Mouse (Mus musculus) lung, postnatal 4 days (tissue): Measurements from ENCODE around the gene Fam83f.

Experiments
- DNase-seq, 2 experiments: peaks; one replicate each; pipeline ENCODE4 v3.0.0; 2021

Fam83f gene

DNA sequence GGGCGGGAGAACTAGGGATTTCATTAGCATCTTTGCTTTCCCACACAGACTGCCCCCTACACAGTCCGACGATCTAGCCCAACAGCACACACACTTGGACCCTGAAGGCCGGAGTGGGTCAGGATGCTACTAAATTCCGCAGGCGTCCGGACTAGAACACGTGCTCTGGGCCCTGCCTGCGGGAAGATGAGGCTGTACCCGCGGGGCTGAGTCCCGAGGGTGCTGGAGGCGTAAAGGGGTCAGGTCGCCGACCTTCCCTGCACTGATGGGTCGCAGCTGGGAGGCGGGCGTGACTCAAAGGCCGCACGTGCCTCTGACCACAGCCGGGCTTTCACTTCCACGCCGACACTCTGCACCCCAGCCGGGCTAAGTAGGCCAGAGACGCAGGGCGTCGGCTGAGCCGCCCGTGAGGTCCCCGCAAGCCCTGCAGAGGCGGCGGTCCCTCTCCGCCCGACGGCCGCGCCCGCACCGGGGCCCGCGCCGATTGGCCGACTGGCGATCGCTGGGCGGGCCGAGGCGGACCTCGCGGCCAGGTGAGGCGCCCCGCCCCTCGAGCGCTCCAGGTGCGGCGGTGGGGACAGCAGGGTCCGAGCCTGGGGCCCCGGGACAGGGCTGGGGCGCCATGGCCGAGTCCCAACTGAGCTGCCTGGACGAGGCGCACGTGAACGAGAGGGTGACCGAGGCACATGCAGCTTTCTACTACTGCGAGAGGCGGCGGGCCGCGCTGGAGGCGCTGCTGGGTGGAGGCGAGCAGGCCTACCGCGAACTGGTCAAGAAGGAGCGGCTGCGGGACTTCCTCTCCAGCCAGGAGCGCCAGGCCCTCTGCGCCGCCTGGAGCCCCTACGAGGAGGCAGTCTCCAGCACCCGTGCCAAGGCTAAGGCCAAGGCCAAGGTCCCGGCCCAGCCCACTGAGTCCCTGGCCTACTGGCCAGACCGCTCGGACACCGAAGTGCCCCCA is at the start of gene Fam83f:
Gene Fam83f, plus strand, starts transcription at position 553 of the 958 bp plus-strand sequence.
- peak; percentile 49 to 73 for DNase-seq

- no peak for DNase-seq
These were observed 48.3 kb upstream of the Fam83f start for GRCm38 (mm10) chr15:80623171-80623837.

GRCm38 (mm10) chr15:80626472-80626871 is 45.2 kb upstream of the Fam83f start:
- no peak for DNase-seq

DNA sequence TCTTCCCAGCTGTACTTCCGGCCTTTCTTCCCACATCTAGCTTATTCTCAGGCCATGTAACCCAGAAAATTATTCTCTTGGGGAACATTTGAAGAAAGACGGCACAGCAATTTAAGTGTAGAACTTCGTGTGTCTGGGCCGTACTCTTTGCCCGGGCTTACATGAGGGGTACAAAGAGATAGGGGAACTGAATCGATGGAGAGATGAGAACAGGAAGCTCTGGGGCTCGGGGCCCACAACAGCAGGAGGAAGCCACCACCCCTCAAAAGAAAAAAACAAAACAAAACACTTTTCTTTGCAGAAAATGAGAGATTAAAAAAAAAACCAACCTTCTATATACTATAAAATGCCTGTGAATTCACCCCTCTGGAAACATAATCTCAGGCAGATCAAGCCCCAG is 41.5 kb upstream of the Fam83f start:
- no peak for DNase-seq

DNA sequence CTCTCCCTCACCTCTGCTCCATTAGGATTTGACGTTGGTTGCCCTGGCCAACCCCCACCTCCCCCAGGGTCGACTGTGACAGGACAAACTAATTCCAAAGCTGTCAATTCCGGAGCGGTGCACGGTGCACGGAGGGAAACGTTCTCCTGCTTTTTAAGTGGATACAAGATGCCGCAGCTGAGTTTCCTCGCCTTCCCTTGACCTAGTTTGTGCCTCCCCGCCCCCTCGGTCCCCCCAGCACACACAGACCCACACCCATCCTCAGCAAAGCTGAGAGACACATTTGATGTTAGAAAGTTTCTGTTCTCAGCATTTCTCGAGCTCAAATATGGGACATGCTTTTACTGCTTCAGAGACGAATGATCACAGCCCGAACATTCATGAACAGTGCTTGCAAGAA is 40.9 kb upstream of the Fam83f start:
- no peak for DNase-seq

GRCm38 (mm10) chr15:80631311-80631710 is 40.3 kb upstream of the Fam83f start:
- no peak for DNase-seq

- DNase-seq = no peak
These were observed 39.3 kb upstream of the Fam83f start for GRCm38 (mm10) chr15:80632280-80632893.

GRCm38 (mm10) chr15:80634391-80635193 is 37.1 kb upstream of the Fam83f start:
- peak in 1 of 2 experiments; percentile 73 for DNase-seq

- peak in 1 of 2 experiments; percentile 33 for DNase-seq
These were observed 34.8 kb upstream of the Fam83f start for GRCm38 (mm10) chr15:80636757-80637372.

GRCm38 (mm10) chr15:80639071-80639702 is 32.5 kb upstream of the Fam83f start:
- DNase-seq = peak; percentile 35 to 41

DNA sequence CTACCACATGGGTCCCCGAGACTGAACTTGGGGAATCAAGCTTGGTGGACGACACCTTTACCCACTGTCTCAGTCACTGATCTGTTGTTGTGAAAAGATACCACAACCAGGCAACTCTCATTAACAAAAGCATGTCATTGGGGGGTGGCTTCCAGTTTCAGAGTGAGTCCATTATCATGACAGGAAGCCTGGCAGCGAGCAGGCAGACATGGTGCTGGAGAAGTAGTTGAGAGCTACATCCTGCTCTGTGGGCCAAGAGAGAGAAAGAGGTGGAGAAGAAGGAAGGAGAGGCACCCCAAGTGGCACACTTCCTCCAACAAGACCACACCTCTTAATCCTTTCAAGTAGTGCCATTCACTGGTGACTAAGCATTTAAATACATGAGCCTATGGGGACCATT is 31.8 kb upstream of the Fam83f start:
- no peak for DNase-seq

GRCm38 (mm10) chr15:80641702-80642435 is 29.8 kb upstream of the Fam83f start:
- no peak for DNase-seq

- DNase-seq = no peak
These were observed 26.4 kb upstream of the Fam83f start for GRCm38 (mm10) chr15:80645006-80645797.

DNA sequence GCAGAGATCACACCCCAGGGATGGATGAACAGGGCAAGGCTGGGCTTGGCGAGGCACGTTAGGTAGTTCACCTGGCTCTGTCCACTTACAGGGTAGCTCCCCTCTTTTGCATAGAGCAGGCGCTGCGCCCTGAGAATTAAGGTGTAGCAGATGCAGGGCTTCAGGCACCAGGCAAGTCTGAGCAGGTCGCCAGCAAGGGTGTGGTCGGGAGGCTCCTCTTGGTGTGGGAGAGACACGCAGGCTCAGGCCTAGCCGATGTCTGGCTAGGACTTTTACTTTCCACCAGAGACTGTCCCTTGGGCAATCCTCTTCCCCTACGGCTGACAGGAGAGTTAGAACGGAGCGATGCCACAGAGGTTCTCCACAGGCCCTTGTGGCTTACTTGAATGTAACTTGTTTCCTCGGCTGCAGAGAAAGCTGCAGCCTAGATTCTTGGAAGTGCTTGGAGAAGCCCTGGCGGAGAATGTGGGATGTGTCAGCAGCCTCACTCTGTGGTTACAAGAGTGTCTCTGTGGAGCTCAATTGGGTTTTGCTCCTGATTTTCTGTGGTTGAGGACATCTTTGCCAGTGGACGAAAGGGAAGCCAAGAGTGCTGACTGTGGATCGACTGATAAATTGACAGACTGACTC is 22.6 kb upstream of the Fam83f start:
- no peak for DNase-seq

DNA sequence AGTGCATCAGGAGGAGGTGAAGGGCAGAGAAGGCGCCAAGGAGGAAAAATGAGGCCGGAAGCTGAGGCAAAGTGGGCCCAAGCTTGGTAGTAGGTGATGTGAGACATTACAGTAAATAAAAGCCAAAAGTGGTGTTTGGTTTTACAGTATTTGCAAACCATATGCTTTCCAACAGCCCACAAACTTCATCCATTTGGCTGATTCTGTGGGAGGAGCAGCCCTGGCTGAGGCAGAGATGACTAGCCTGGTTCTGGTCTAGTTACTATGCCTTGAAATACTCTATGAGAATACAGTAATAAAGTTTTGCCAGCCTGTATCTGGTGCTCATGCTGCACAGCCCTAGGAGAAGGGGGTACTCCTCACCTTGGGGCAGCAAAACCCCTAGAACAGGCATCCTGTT is 21.2 kb upstream of the Fam83f start:
- no peak for DNase-seq

DNA sequence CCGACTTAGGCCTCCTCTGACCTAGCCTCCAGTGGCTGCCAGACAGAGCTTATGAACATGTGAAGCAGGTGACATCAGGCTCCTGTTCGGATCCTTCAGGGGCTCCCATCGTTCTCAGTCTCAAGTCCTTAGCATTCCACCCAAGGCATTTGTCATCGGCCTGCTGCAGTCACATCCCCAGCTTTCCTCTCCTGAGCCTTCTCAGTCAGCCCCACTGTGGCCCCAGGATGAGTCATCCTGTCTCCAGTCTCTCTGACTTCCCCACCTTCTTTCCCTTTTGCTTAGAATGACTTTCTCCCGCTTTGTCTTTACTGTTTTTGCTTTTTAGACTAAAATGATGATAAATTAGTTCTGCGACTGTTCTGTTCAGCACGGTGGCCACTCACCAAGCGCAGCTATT is 17.8 kb upstream of the Fam83f start:
- no peak for DNase-seq

DNA sequence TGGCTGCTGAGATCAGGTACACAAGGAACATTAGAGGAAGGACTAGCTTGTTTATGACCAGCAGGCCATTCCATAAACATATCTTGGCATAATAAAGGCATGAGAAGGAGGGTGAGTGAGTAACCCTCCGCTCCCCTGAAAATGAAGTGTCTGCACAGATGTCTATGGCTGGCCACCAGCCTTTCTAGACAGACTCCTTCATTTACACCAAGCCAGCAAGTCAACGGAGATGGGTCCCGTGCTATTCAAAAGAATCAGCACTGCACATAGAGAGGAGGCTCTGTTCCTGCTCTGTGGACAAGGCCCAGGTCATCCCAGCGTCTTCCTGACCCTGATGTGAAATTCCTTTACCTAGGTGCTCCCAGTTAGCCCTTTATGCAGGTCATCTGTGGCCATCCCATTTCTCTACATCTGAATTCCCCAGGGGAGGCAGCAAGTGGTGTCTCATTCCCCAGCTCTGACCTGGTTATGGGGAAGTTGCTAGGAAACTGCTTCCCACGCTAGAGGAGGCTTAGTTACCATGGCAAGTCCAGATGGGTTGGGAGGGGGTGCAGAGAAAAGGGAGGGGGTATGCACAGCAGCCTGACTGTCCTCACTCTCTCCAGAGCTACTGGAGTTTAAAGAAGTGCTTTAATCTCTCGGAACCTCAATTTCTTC is 12.7 kb upstream of the Fam83f start:
- no peak for DNase-seq

DNA sequence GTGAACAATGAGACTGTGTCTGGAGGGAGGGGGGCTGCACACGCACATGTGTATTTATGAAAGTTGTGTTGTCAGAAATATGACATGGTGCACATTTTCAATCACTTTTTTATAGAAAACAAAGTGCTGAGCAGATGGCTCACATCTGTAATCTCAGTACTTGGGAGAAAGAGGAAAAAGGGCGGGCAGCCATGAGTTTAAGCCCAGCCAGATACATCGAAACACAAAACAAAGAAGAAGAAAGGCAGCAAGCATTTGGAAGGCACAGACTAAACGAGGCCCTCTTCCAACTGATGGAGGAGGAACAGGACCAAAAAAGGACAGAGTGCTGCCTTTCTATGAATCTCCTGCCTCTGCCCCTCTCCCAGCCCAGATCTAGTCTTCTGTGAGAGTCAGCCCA is 10.7 kb upstream of the Fam83f start:
- DNase-seq = no peak

- no peak for DNase-seq
These were observed 7.2 kb upstream of the Fam83f start for GRCm38 (mm10) chr15:80664444-80664843.
